Mouse (Mus musculus) liver, postnatal 0 days (tissue): ENCODE data around the gene Olfr287. TPM values are rescaled to one million over a fixed set of nuclear protein-coding genes. Genes with fewer than 3 reads are reported as not detected.

Experiments used
- ATAC-seq: fragments of 200-750 bp; cut with Nextera tagmentation; 2 replicates; pipeline ENCODE4 v1.8.0; 2017; ENCODE audit warnings: mild to moderate bottlenecking, moderate library complexity
- DNase-seq: peaks from one replicate; pipeline ENCODE4 v3.0.0-alpha.2; 2016
- H3K27ac ChIP-seq: fragments of 300-500 bp; sonication (generic); 2 replicates; pipeline ENCODE4 v1.5.1; 2014; ENCODE audit warnings: antibody characterized with exemption, moderate library complexity, mild to moderate bottlenecking, low read depth
- H3K27me3 ChIP-seq: fragments of 300-500 bp; sonication (generic); 2 replicates; pipeline ENCODE4 v1.6.1; 2014; ENCODE audit warnings: low read length, control low read depth, mixed read lengths; ENCODE audit not compliant: insufficient read depth
- H3K36me3 ChIP-seq: fragments of 300-500 bp; sonication (generic); replicated peaks from 2 replicates; pipeline ENCODE4 v1.6.1; 2014; ENCODE audit warnings: mild to moderate bottlenecking, control low read depth, low read length, moderate library complexity, mixed read lengths; ENCODE audit not compliant: insufficient read depth
- H3K4me1 ChIP-seq: fragments of 300-500 bp; sonication (generic); 2 replicates; pipeline ENCODE4 v1.6.1; 2014; ENCODE audit warnings: antibody characterized with exemption, mild to moderate bottlenecking, control low read depth; ENCODE audit not compliant: insufficient read depth
- H3K4me2 ChIP-seq: fragments of 300-500 bp; sonication (generic); 2 replicates; pipeline ENCODE4 v1.6.1; 2014; ENCODE audit warnings: low read depth, mild to moderate bottlenecking, low read length, moderate library complexity, mixed read lengths
- H3K4me3 ChIP-seq: fragments of 300-500 bp; sonication (generic); 2 replicates; pipeline ENCODE4 v1.5.1; 2014; ENCODE audit warnings: low read depth, low read length
- H3K9ac ChIP-seq: fragments of 300-500 bp; sonication (generic); replicated peaks from 2 replicates; pipeline ENCODE4 v1.6.1; 2014; ENCODE audit warnings: mild to moderate bottlenecking, moderate library complexity
- H3K9me3 ChIP-seq: fragments of 300-500 bp; sonication (generic); 2 replicates; pipeline ENCODE4 v1.6.1; 2016; ENCODE audit warnings: mild to moderate bottlenecking, control low read depth, low read length, mixed read lengths
- CTCF ChIP-seq: sonication (generic); IDR thresholded peaks from 2 replicates; pipeline ENCODE4 v1.5.1; 2016; ENCODE audit warnings: antibody characterized with exemption, low read depth
- EP300 ChIP-seq: IDR thresholded peaks from 2 replicates; pipeline ENCODE4 v1.6.1; 2016; ENCODE audit warnings: antibody characterized with exemption, low read depth, mild to moderate bottlenecking
- WGBS: fragments of 180-500 bp; shearing (Covaris S2); extraction: QIAGEN DNeasy Blood & Tissue Kit; methylation state at CpG from one replicate; pipeline ENCODE4 v1.1.7; 2014; ENCODE audit not compliant: insufficient replicate concordance; 5-methylcytosine and 5-hydroxymethylcytosine counted together
- polyA plus RNA-seq: library from polyadenylated mRNA; unstranded; fragments of >200 nt; fragmentation: Nextera tagmentation; extraction: Ambion mirVana; gene quantifications from 2 replicates; pipeline ENCODE4 v1.2.1, GENCODE M21; 2015

Gene Olfr287
- not detected in 2 replicates for polyA plus RNA-seq

- Histone ChIP-seq H3K4me3 (no peak within 1 kb of the TSS), H3K27me3 (no peaks in the 10 kb centered on the region), H3K9ac (no peak within 1 kb of the TSS), H3K27ac (no peak within 1 kb of the TSS), H3K4me1 (no peaks in the 10 kb centered on the region), H3K36me3 (no peaks in the 10 kb centered on the region), H3K9me3 (no peaks in the 10 kb centered on the region), H3K4me2 (no peak within 1 kb of the TSS)
- DNase-seq: no peak
- ATAC-seq: no peak
- 79% methylated on average over 4 of the region's 4 CpGs for WGBS
- TF ChIP-seq CTCF (no peak), EP300 (no peak)
These were observed at the start of gene Olfr287, which contains the start of gene Gm44579 for GRCm38 (mm10) chr15:98220877-98221276. Gene Olfr287, minus strand, starts transcription at chr15:98221056. Gene Gm44579, minus strand, starts transcription at chr15:98220977.

- Histone ChIP-seq H3K27me3 (no peaks in the 10 kb centered on the region), H3K4me2 (no peak overlapping the region), H3K4me3 (no peak overlapping the region), H3K27ac (no peak overlapping the region), H3K4me1 (no peaks in the 10 kb centered on the region), H3K9ac (no peak overlapping the region), H3K9me3 (no peaks in the 10 kb centered on the region), H3K36me3 (no peaks in the 10 kb centered on the region)
- DNase-seq (no peak), ATAC-seq (no peak)
- TF ChIP-seq CTCF: no peak
- TF ChIP-seq EP300: no peak
- whole genome bisulfite sequencing: 72% methylated on average over 7 of the region's 7 CpGs
These were observed 36.9 kb upstream of the Olfr287 start for GRCm38 (mm10) chr15:98257776-98258175.

- DNase-seq: no peak
- Histone ChIP-seq H3K4me3 (no peak within 1 kb of the TSS), H3K27me3 (no peaks in the 10 kb centered on the region), H3K36me3 (no peaks in the 10 kb centered on the region), H3K4me2 (no peak within 1 kb of the TSS), H3K4me1 (no peaks in the 10 kb centered on the region), H3K9ac (no peak within 1 kb of the TSS), H3K27ac (no peak within 1 kb of the TSS), H3K9me3 (no peaks in the 10 kb centered on the region)
- ATAC-seq: no peak
- WGBS: 86% methylated on average over 8 of the region's 8 CpGs
- TF ChIP-seq CTCF (no peak), EP300 (no peak)
These were observed 36.3 kb upstream of the Olfr287 start, which contains the start of gene H1fnt for GRCm38 (mm10) chr15:98257193-98257592. Gene H1fnt, minus strand, starts transcription at chr15:98257293.

DNA sequence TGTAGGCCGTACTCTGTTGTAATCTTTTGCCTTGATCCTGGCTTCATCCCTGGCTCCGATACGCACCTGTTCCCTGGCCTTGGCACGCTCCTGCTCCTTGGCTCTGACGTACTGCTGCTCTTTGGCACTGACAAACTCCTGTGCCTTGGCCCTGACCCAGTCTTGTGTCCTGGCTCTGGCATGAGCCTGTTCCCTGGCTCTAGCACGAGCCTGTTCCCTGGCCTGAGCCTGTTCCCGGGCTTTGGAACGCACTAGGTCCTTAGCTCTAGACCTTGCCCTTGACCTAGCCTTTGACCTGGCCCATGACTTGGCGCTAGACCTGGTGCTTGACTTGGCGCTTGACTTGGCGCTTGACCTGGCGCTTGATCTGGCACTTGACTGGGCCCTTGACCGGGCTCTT lies 35.4 kb upstream of the Olfr287 start:
- no peak for ATAC-seq
- Histone ChIP-seq H3K9ac (no peak overlapping the region), H3K27me3 (no peaks in the 10 kb centered on the region), H3K9me3 (no peaks in the 10 kb centered on the region), H3K36me3 (no peaks in the 10 kb centered on the region), H3K4me2 (no peak overlapping the region), H3K4me1 (no peaks in the 10 kb centered on the region), H3K27ac (no peak overlapping the region), H3K4me3 (no peak overlapping the region)
- 87% methylated on average over 13 of the region's 13 CpGs for whole genome bisulfite sequencing
- DNase-seq: no peak
- no peak for TF ChIP-seq CTCF
- TF ChIP-seq EP300: no peak

DNA sequence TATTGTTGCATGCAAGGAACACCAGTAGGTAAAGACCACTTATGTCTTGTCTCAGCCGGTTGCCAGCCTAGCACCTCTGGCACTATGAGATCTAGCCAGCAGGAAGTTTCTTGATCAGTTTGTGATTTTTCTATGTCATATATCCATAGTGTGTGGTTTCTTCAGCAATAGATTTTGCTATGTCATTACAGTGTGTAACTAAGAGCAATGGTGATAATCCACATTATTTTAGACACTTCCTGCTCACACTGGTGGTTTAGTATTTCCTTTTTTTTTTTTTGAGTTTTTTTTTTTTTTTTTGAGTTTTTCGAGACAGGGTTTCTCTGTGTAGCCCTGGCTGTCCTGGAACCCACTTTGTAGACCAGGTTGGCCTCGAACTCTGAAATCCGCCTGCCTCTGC lies 14.6 kb upstream of the Olfr287 start:
- WGBS: 49% methylated on average over 4 of the region's 4 CpGs
- Histone ChIP-seq H3K27ac (no peak overlapping the region), H3K9me3 (no peaks in the 10 kb centered on the region), H3K36me3 (no peaks in the 10 kb centered on the region), H3K4me1 (no peaks in the 10 kb centered on the region), H3K4me2 (no peak overlapping the region), H3K27me3 (no peaks in the 10 kb centered on the region), H3K9ac (no peak overlapping the region), H3K4me3 (no peak overlapping the region)
- no peak for TF ChIP-seq CTCF
- no peak for TF ChIP-seq EP300
- DNase-seq: no peak
- no peak for ATAC-seq

- Histone ChIP-seq H3K4me3 (no peak within 1 kb of the TSS), H3K9me3 (no peaks in the 10 kb centered on the region), H3K4me2 (no peak within 1 kb of the TSS), H3K27me3 (no peaks in the 10 kb centered on the region), H3K27ac (no peak within 1 kb of the TSS), H3K9ac (no peak within 1 kb of the TSS), H3K4me1 (no peaks in the 10 kb centered on the region), H3K36me3 (no peaks in the 10 kb centered on the region)
- TF ChIP-seq EP300 (no peak), CTCF (no peak)
- DNase-seq: no peak
- 72% methylated on average over 4 of the region's 4 CpGs for WGBS
- ATAC-seq: no peak
These were observed 13.5 kb upstream of the Olfr287 start, which contains the start of gene Olfr286 for GRCm38 (mm10) chr15:98234350-98234749. Gene Olfr286, minus strand, starts transcription at chr15:98234450.

- Histone ChIP-seq H3K4me1 (no peaks in the 10 kb centered on the region), H3K36me3 (no peaks in the 10 kb centered on the region), H3K9me3 (no peaks in the 10 kb centered on the region), H3K9ac (no peak overlapping the region), H3K27me3 (no peaks in the 10 kb centered on the region), H3K27ac (no peak overlapping the region), H3K4me2 (no peak overlapping the region), H3K4me3 (no peak overlapping the region)
- WGBS: 69% methylated on average over 7 of the region's 7 CpGs
- DNase-seq (no peak), ATAC-seq (no peak)
- TF ChIP-seq EP300 (no peak), CTCF (no peak)
These were observed 5.2 kb upstream of the Olfr287 start for GRCm38 (mm10) chr15:98226096-98226495.
